Mouse (Mus musculus): Measurements from ENCODE around the gene Anxa4. TPM values are rescaled to one million over a fixed set of nuclear protein-coding genes. Genes with fewer than 3 reads are reported as not detected.

The Anxa4 gene
- polyA plus RNA-seq, 1 experiment from 2014 or later: 2.9 TPM

GRCm38 (mm10) chr6:86788242-86788641 lies 5.1 kb downstream of the Anxa4 start:
- H3K36me3 ChIP-seq (ENCODE audit: control insufficient read depth, insufficient read depth, low read length): no peaks in the 10 kb centered on the region
- no peaks in the 10 kb centered on the region for H3K9me3 ChIP-seq (ENCODE audit: control insufficient read depth, low read length)
- H3K9ac ChIP-seq (replicated peaks; ENCODE audit: low read depth, low read length): no peak overlapping the region
- H3K27me3 ChIP-seq (ENCODE audit: control insufficient read depth, insufficient read depth, low read length): 0 out of 2 replicates have a peak, but pooled peaks cover 7% of the 10 kb centered on the region
- peaks cover 5% of the 10 kb centered on the region for H3K4me1 ChIP-seq (ENCODE audit: control insufficient read depth, insufficient read depth, low read length)
- no peak overlapping the region for H3K27ac ChIP-seq (ENCODE audit: low read depth, low read length)
- no peak for ATAC-seq (ENCODE audit: low read depth)
- H3K4me2 ChIP-seq (ENCODE audit: low read depth, low read length): no peak overlapping the region
- 76% methylated on average over 4 of the region's 4 CpGs for WGBS
- H3K4me3 ChIP-seq (ENCODE audit: low read depth, low read length): no peak overlapping the region

- WGBS: 94% methylated on average over 3 of the region's 3 CpGs
- Histone ChIP-seq H3K4me2 (ENCODE audit: low read depth, low read length) (no peak overlapping the region), H3K27ac (ENCODE audit: low read depth, low read length) (no peak overlapping the region), H3K9ac (replicated peaks; ENCODE audit: low read depth, low read length) (no peak overlapping the region), H3K36me3 (ENCODE audit: control insufficient read depth, insufficient read depth, low read length) (no peaks in the 10 kb centered on the region), H3K4me3 (ENCODE audit: low read depth, low read length) (no peak overlapping the region), H3K9me3 (ENCODE audit: control insufficient read depth, low read length) (no peaks in the 10 kb centered on the region), H3K4me1 (ENCODE audit: control insufficient read depth, insufficient read depth, low read length) (no peaks in the 10 kb centered on the region), H3K27me3 (ENCODE audit: control insufficient read depth, insufficient read depth, low read length) (no peaks in the 10 kb centered on the region)
- ATAC-seq (ENCODE audit: low read depth): no peak
These were observed 6.8 kb downstream of the Anxa4 start for GRCm38 (mm10) chr6:86786545-86786944.

GRCm38 (mm10) chr6:86784739-86785138 lies 8.6 kb downstream of the Anxa4 start:
- no peak overlapping the region for H3K27ac ChIP-seq (ENCODE audit: low read depth, low read length)
- no peaks in the 10 kb centered on the region for H3K9me3 ChIP-seq (ENCODE audit: control insufficient read depth, low read length)
- H3K4me1 ChIP-seq (ENCODE audit: control insufficient read depth, insufficient read depth, low read length): no peaks in the 10 kb centered on the region
- WGBS: 82% methylated on average over 3 of the region's 3 CpGs
- H3K9ac ChIP-seq (replicated peaks; ENCODE audit: low read depth, low read length): no peak overlapping the region
- no peak overlapping the region for H3K4me2 ChIP-seq (ENCODE audit: low read depth, low read length)
- no peaks in the 10 kb centered on the region for H3K27me3 ChIP-seq (ENCODE audit: control insufficient read depth, insufficient read depth, low read length)
- ATAC-seq (ENCODE audit: low read depth): no peak
- H3K36me3 ChIP-seq (ENCODE audit: control insufficient read depth, insufficient read depth, low read length): no peaks in the 10 kb centered on the region
- no peak overlapping the region for H3K4me3 ChIP-seq (ENCODE audit: low read depth, low read length)

- Histone ChIP-seq H3K4me3 (ENCODE audit: low read depth, low read length) (no peak overlapping the region), H3K27me3 (ENCODE audit: control insufficient read depth, insufficient read depth, low read length) (no peaks in the 10 kb centered on the region), H3K4me1 (ENCODE audit: control insufficient read depth, insufficient read depth, low read length) (no peaks in the 10 kb centered on the region), H3K27ac (ENCODE audit: low read depth, low read length) (no peak overlapping the region), H3K9ac (replicated peaks; ENCODE audit: low read depth, low read length) (no peak overlapping the region), H3K36me3 (ENCODE audit: control insufficient read depth, insufficient read depth, low read length) (no peaks in the 10 kb centered on the region), H3K4me2 (ENCODE audit: low read depth, low read length) (no peak overlapping the region), H3K9me3 (ENCODE audit: control insufficient read depth, low read length) (no peaks in the 10 kb centered on the region)
- ATAC-seq (ENCODE audit: low read depth): no peak
- 77% methylated on average over 3 of the region's 3 CpGs for WGBS
These were observed 11.0 kb downstream of the Anxa4 start for GRCm38 (mm10) chr6:86782342-86782741.

- no peaks in the 10 kb centered on the region for H3K4me1 ChIP-seq (ENCODE audit: control insufficient read depth, insufficient read depth, low read length)
- H3K4me3 ChIP-seq (ENCODE audit: low read depth, low read length): no peak overlapping the region
- WGBS: 50% methylated on average over 2 of the region's 2 CpGs
- H3K4me2 ChIP-seq (ENCODE audit: low read depth, low read length): no peak overlapping the region
- no peak overlapping the region for H3K27ac ChIP-seq (ENCODE audit: low read depth, low read length)
- H3K36me3 ChIP-seq (ENCODE audit: control insufficient read depth, insufficient read depth, low read length): no peaks in the 10 kb centered on the region
- H3K9me3 ChIP-seq (ENCODE audit: control insufficient read depth, low read length): no peaks in the 10 kb centered on the region
- H3K9ac ChIP-seq (replicated peaks; ENCODE audit: low read depth, low read length): no peak overlapping the region
- H3K27me3 ChIP-seq (ENCODE audit: control insufficient read depth, insufficient read depth, low read length): no peaks in the 10 kb centered on the region
- ATAC-seq (ENCODE audit: low read depth): no peak
These were observed 11.9 kb downstream of the Anxa4 start for GRCm38 (mm10) chr6:86781361-86781957.

- WGBS: 94% methylated on average over 10 of the region's 10 CpGs
- H3K9me3 ChIP-seq (ENCODE audit: control insufficient read depth, low read length): no peaks in the 10 kb centered on the region
- H3K4me2 ChIP-seq (ENCODE audit: low read depth, low read length): no peak overlapping the region
- no peak overlapping the region for H3K9ac ChIP-seq (replicated peaks; ENCODE audit: low read depth, low read length)
- no peaks in the 10 kb centered on the region for H3K36me3 ChIP-seq (ENCODE audit: control insufficient read depth, insufficient read depth, low read length)
- no peaks in the 10 kb centered on the region for H3K4me1 ChIP-seq (ENCODE audit: control insufficient read depth, insufficient read depth, low read length)
- H3K27ac ChIP-seq (ENCODE audit: low read depth, low read length): no peak overlapping the region
- no peak overlapping the region for H3K4me3 ChIP-seq (ENCODE audit: low read depth, low read length)
- no peak for ATAC-seq (ENCODE audit: low read depth)
- no peaks in the 10 kb centered on the region for H3K27me3 ChIP-seq (ENCODE audit: control insufficient read depth, insufficient read depth, low read length)
These were observed 14.3 kb downstream of the Anxa4 start for GRCm38 (mm10) chr6:86778910-86779594.

- no peaks in the 10 kb centered on the region for H3K27me3 ChIP-seq (ENCODE audit: control insufficient read depth, insufficient read depth, low read length)
- no peaks in the 10 kb centered on the region for H3K4me1 ChIP-seq (ENCODE audit: control insufficient read depth, insufficient read depth, low read length)
- no peaks in the 10 kb centered on the region for H3K36me3 ChIP-seq (ENCODE audit: control insufficient read depth, insufficient read depth, low read length)
- H3K4me2 ChIP-seq (ENCODE audit: low read depth, low read length): no peak overlapping the region
- H3K9me3 ChIP-seq (ENCODE audit: control insufficient read depth, low read length): no peaks in the 10 kb centered on the region
- H3K4me3 ChIP-seq (ENCODE audit: low read depth, low read length): no peak overlapping the region
- no peak for ATAC-seq (ENCODE audit: low read depth)
- H3K9ac ChIP-seq (replicated peaks; ENCODE audit: low read depth, low read length): no peak overlapping the region
- H3K27ac ChIP-seq (ENCODE audit: low read depth, low read length): no peak overlapping the region
- WGBS: 95% methylated on average over 3 of the region's 3 CpGs
These were observed 16.2 kb downstream of the Anxa4 start for GRCm38 (mm10) chr6:86777181-86777580.

GRCm38 (mm10) chr6:86776706-86777071 lies 16.7 kb downstream of the Anxa4 start:
- 56% methylated on average over 4 of the region's 4 CpGs for WGBS
- Histone ChIP-seq H3K27ac (ENCODE audit: low read depth, low read length) (no peak overlapping the region), H3K9me3 (ENCODE audit: control insufficient read depth, low read length) (no peaks in the 10 kb centered on the region), H3K4me2 (ENCODE audit: low read depth, low read length) (no peak overlapping the region), H3K36me3 (ENCODE audit: control insufficient read depth, insufficient read depth, low read length) (no peaks in the 10 kb centered on the region), H3K4me1 (ENCODE audit: control insufficient read depth, insufficient read depth, low read length) (no peaks in the 10 kb centered on the region), H3K9ac (replicated peaks; ENCODE audit: low read depth, low read length) (no peak overlapping the region), H3K27me3 (ENCODE audit: control insufficient read depth, insufficient read depth, low read length) (no peaks in the 10 kb centered on the region), H3K4me3 (ENCODE audit: low read depth, low read length) (no peak overlapping the region)
- ATAC-seq (ENCODE audit: low read depth): no peak

GRCm38 (mm10) chr6:86776001-86776705 lies 17.2 kb downstream of the Anxa4 start:
- WGBS: 84% methylated on average over 8 of the region's 8 CpGs
- H3K36me3 ChIP-seq (ENCODE audit: control insufficient read depth, insufficient read depth, low read length): no peaks in the 10 kb centered on the region
- no peak overlapping the region for H3K4me2 ChIP-seq (ENCODE audit: low read depth, low read length)
- no peak overlapping the region for H3K27ac ChIP-seq (ENCODE audit: low read depth, low read length)
- no peaks in the 10 kb centered on the region for H3K4me1 ChIP-seq (ENCODE audit: control insufficient read depth, insufficient read depth, low read length)
- no peaks in the 10 kb centered on the region for H3K9me3 ChIP-seq (ENCODE audit: control insufficient read depth, low read length)
- H3K4me3 ChIP-seq (ENCODE audit: low read depth, low read length): no peak overlapping the region
- ATAC-seq (ENCODE audit: low read depth): no peak
- H3K27me3 ChIP-seq (ENCODE audit: control insufficient read depth, insufficient read depth, low read length): no peaks in the 10 kb centered on the region
- no peak overlapping the region for H3K9ac ChIP-seq (replicated peaks; ENCODE audit: low read depth, low read length)

All from neural tube, embryonic 14.5 days (tissue).